Mouse (Mus musculus) CD4-positive, CD25-positive, alpha-beta regulatory T cell, adult 4 months (primary cell): ENCODE measurements around the gene Kif11. TPM values are rescaled to one million over a fixed set of nuclear protein-coding genes. Genes with fewer than 3 reads are reported as not detected.

Experiments used
- ATAC-seq: one replicate; pipeline ENCODE4 v1.8.0; 2017
- polyA plus RNA-seq, 2 experiments: library from polyadenylated mRNA; unstranded; fragments of 100-300 nt; shearing (Covaris generic); gene quantifications; one replicate each; pipeline ENCODE4 v1.2.1; 2017

Gene Kif11
- polyA plus RNA-seq, 2 experiments from 2014 or later, result 3.0 to 6.9 TPM

- ATAC-seq, result no peak
These were observed 67.5 kb downstream of the Kif11 start for GRCm38 (mm10) chr19:37443631-37444140.

- no peak for ATAC-seq
These were observed 72.0 kb downstream of the Kif11 start for GRCm38 (mm10) chr19:37448212-37448611.

- ATAC-seq, result no peak
These were observed 73.0 kb downstream of the Kif11 start for GRCm38 (mm10) chr19:37449246-37449645.

GRCm38 (mm10) chr19:37455528-37455927 is 79.3 kb downstream of the Kif11 start:
- ATAC-seq, result no peak

- no peak for ATAC-seq
These were observed 79.8 kb downstream of the Kif11 start for GRCm38 (mm10) chr19:37455961-37456360.

GRCm38 (mm10) chr19:37458013-37458412 is 81.8 kb downstream of the Kif11 start:
- no peak for ATAC-seq

GRCm38 (mm10) chr19:37466403-37466802 is 90.2 kb downstream of the Kif11 start:
- no peak for ATAC-seq

GRCm38 (mm10) chr19:37466978-37467377 is 90.8 kb downstream of the Kif11 start:
- ATAC-seq, result no peak

- no peak for ATAC-seq
These were observed 92.8 kb downstream of the Kif11 start for GRCm38 (mm10) chr19:37468841-37469566.

Other genes starting within 250 kb of the Kif11 start
- 10 to 100 TPM in 1 of 2 experiments, 1 to 10 TPM in 1; 6.6 to 14.5 TPM for gene March5, start 168.9 kb upstream of the Kif11 start, polyA plus RNA-seq
- not detected for gene Cpeb3, start 167.8 kb upstream of the Kif11 start, polyA plus RNA-seq
- gene Ide, start 38.6 kb upstream of the Kif11 start, polyA plus RNA-seq, result 10 to 100 TPM; 56.0 to 64.4 TPM
- gene Hhex, start 58.4 kb downstream of the Kif11 start, polyA plus RNA-seq, result under 1 TPM; 0.16 to 0.39 TPM
- 10 to 100 TPM; 33.3 to 41.4 TPM for gene Exoc6, start 174.0 kb downstream of the Kif11 start, polyA plus RNA-seq